Mouse (Mus musculus) hindbrain, embryonic 16.5 days (tissue): ENCODE measurements around the gene Chmp4b. TPM values are rescaled to one million over a fixed set of nuclear protein-coding genes. Genes with fewer than 3 reads are reported as not detected.

Source experiments
- ATAC-seq: fragments of 200-750 bp; cut with Nextera tagmentation; 2 replicates; pipeline ENCODE4 v1.8.0; 2017; ENCODE audit warnings: moderate TSS enrichment, moderate library complexity
- H3K27ac ChIP-seq: fragments of 300-500 bp; sonication (generic); 2 replicates; pipeline ENCODE4 v1.5.1; 2014; ENCODE audit warnings: low read depth, mild to moderate bottlenecking, control low read depth, low read length, moderate library complexity
- H3K27me3 ChIP-seq: fragments of 300-500 bp; sonication (generic); replicated peaks from 2 replicates; pipeline ENCODE4 v1.6.1; 2014; ENCODE audit warnings: low read length; ENCODE audit not compliant: control insufficient read depth, insufficient read depth
- H3K36me3 ChIP-seq: fragments of 300-500 bp; sonication (generic); 2 replicates; pipeline ENCODE4 v1.6.1; 2014; ENCODE audit warnings: mild to moderate bottlenecking, low read length, moderate library complexity, mixed read lengths; ENCODE audit not compliant: control insufficient read depth, insufficient read depth
- H3K4me1 ChIP-seq: fragments of 300-500 bp; sonication (generic); 2 replicates; pipeline ENCODE4 v1.6.1; 2014; ENCODE audit warnings: low read depth, low read length; ENCODE audit not compliant: control insufficient read depth, insufficient read depth
- H3K4me2 ChIP-seq: fragments of 300-500 bp; sonication (generic); 2 replicates; pipeline ENCODE4 v1.6.1; 2014; ENCODE audit warnings: mild to moderate bottlenecking, low read length, control low read depth, moderate library complexity
- H3K4me3 ChIP-seq: fragments of 300-500 bp; sonication (generic); 2 replicates; pipeline ENCODE4 v1.5.1; 2014; ENCODE audit warnings: mild to moderate bottlenecking, low read length, control low read depth, moderate library complexity
- H3K9ac ChIP-seq: fragments of 300-500 bp; sonication (generic); 2 replicates; pipeline ENCODE4 v1.6.1; 2014; ENCODE audit warnings: low read depth, mild to moderate bottlenecking, control low read depth, low read length, moderate library complexity
- H3K9me3 ChIP-seq: fragments of 300-500 bp; sonication (generic); 2 replicates; pipeline ENCODE4 v1.6.1; 2014; ENCODE audit warnings: mild to moderate bottlenecking, low read length, moderate library complexity; ENCODE audit not compliant: control insufficient read depth
- WGBS: fragments of 180-500 bp; shearing (Covaris S2); extraction: QIAGEN DNeasy Blood & Tissue Kit; methylation state at CpG from one replicate; pipeline ENCODE4 v1.1.7; 2014; 5-methylcytosine and 5-hydroxymethylcytosine counted together
- polyA plus RNA-seq: library from polyadenylated mRNA; unstranded; fragments of >200 nt; fragmentation: Nextera tagmentation; extraction: Ambion mirVana; gene quantifications from 2 replicates; pipeline ENCODE4 v1.2.1, GENCODE M21; 2015

The Chmp4b gene
- polyA plus RNA-seq, 1 experiment from 2014 or later: 32.2 TPM

GRCm38 (mm10) chr2:154686819-154687218 is 35.3 kb downstream of the Chmp4b start:
- Histone ChIP-seq H3K4me1 (peaks cover 20% of the 10 kb centered on the region), H3K4me2 (no peak overlapping the region), H3K27me3 (no peaks in the 10 kb centered on the region), H3K36me3 (peaks cover 13% of the 10 kb centered on the region), H3K9ac (no peak overlapping the region), H3K4me3 (no peak overlapping the region), H3K9me3 (no peaks in the 10 kb centered on the region), H3K27ac (no peak overlapping the region)
- ATAC-seq: no peak
- WGBS: 94% methylated on average over 3 of the region's 3 CpGs

DNA sequence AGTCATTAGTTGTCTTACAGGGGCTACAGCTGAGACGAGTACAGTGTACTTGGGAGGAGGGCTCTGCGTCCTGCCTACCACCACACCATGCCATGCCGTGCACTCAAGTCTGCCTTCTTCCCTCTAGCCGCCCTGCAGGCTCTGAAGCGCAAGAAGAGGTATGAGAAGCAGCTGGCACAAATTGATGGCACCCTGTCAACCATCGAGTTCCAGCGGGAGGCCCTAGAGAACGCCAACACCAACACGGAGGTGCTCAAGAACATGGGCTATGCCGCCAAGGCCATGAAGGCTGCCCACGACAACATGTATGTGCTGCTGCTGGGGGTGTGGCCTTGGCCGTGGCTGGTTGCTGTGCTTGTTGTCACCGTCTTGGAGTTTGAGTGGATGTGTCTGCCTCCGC is 37.9 kb downstream of the Chmp4b start:
- 0 out of 2 replicates have a peak, but pooled peaks cover 3% of the 10 kb centered on the region for H3K4me1 ChIP-seq
- peaks cover 19% of the 10 kb centered on the region for H3K36me3 ChIP-seq
- H3K27ac ChIP-seq: no peak overlapping the region
- H3K27me3 ChIP-seq: no peaks in the 10 kb centered on the region
- H3K9ac ChIP-seq: no peak overlapping the region
- no peak overlapping the region for H3K4me3 ChIP-seq
- 84% methylated on average over 14 of the region's 14 CpGs for WGBS
- H3K4me2 ChIP-seq: no peak overlapping the region
- no peaks in the 10 kb centered on the region for H3K9me3 ChIP-seq
- no peak for ATAC-seq

DNA sequence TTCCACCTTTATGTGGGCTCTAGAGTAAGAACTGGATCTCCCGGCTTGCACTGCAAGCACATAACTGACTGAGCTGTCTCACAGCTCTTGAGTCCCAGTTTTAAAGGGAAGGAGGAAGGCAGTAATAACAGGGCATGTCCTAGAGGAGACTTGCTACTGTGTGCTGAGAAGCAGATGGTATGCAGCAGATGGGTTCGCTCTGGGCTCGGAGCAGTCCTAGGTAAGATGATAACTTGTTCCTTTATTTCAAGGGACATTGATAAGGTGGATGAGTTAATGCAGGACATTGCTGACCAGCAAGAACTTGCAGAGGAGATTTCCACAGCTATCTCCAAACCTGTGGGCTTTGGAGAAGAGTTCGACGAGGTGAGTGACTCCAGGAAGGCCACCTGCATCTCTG is 39.5 kb downstream of the Chmp4b start:
- no peak for ATAC-seq
- H3K27me3 ChIP-seq: no peaks in the 10 kb centered on the region

GRCm38 (mm10) chr2:154693186-154693940 is 41.9 kb downstream of the Chmp4b start:
- no peak overlapping the region for H3K4me3 ChIP-seq
- no peak for ATAC-seq
- peaks cover 26% of the 10 kb centered on the region for H3K36me3 ChIP-seq
- H3K4me1 ChIP-seq: no peaks in the 10 kb centered on the region
- H3K4me2 ChIP-seq: no peak overlapping the region
- no peak overlapping the region for H3K27ac ChIP-seq
- WGBS: 75% methylated on average over 11 of the region's 11 CpGs
- H3K9ac ChIP-seq: no peak overlapping the region
- H3K27me3 ChIP-seq: no peaks in the 10 kb centered on the region
- H3K9me3 ChIP-seq: no peaks in the 10 kb centered on the region

More for the DNA sequence above, 39.5 kb downstream of the Chmp4b start:
- WGBS: 92% methylated on average over 5 of the region's 5 CpGs
- H3K9me3 ChIP-seq: no peaks in the 10 kb centered on the region
- no peak overlapping the region for H3K4me3 ChIP-seq
- no peak overlapping the region for H3K9ac ChIP-seq
- peaks cover 26% of the 10 kb centered on the region for H3K36me3 ChIP-seq
- H3K4me1 ChIP-seq: 0 out of 2 replicates have a peak, but pooled peaks cover 3% of the 10 kb centered on the region
- no peak overlapping the region for H3K4me2 ChIP-seq
- H3K27ac ChIP-seq: no peak overlapping the region

GRCm38 (mm10) chr2:154693941-154694256 is 42.4 kb downstream of the Chmp4b start:
- Histone ChIP-seq H3K4me3 (no peak overlapping the region), H3K27me3 (no peaks in the 10 kb centered on the region), H3K27ac (no peak overlapping the region), H3K4me2 (no peak overlapping the region), H3K36me3 (peaks cover 26% of the 10 kb centered on the region), H3K9me3 (no peaks in the 10 kb centered on the region), H3K9ac (no peak overlapping the region), H3K4me1 (no peaks in the 10 kb centered on the region)
- 92% methylated on average over 12 of the region's 12 CpGs for WGBS
- no peak for ATAC-seq

DNA sequence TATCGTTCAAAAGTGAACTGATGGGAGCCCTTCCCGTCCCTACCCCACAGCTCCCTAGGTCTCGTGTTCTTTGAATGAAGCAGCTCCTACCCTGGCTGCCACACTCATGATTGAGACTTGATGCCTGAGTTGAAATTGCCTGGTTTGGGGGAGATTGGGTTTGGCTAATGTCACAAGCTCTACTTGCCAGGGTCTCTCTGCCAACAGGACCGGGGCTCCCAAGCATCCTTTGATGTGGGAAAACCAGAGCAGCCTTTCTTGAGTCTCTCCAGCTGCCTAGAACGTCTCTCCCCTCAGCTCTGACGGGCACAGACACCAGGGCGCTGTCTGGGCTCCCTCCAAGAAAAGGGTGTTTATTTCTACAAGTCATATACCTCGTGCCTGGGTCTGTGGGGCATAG is 44.2 kb downstream of the Chmp4b start:
- ATAC-seq: no peak

DNA sequence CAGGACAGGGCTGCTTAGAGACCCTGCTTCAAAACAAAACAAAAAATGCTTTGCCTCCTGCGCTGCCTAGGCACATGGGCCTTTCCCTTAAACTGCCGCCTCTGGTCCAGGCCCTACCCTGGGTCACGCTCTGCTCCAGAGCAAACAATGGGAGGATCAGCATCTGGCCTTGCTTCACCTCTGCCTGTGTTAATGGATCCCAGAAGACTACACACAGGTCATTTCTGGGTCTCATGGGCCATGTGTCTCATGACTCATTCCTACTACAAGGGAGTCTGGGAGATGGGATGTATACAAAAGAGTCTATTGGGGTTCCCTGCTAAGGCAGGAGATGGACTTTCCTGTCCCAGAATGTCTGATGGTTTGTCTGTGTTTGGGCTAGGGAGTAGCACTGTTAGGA is 45.2 kb downstream of the Chmp4b start:
- Histone ChIP-seq H3K36me3 (peaks cover 14% of the 10 kb centered on the region), H3K4me1 (no peaks in the 10 kb centered on the region), H3K4me3 (no peak overlapping the region), H3K27me3 (no peaks in the 10 kb centered on the region), H3K9me3 (no peaks in the 10 kb centered on the region), H3K4me2 (no peak overlapping the region), H3K9ac (no peak overlapping the region), H3K27ac (no peak overlapping the region)
- no peak for ATAC-seq
- WGBS: 84% methylated on average over 3 of the region's 3 CpGs

More for the DNA sequence above, 44.2 kb downstream of the Chmp4b start:
- peaks cover 16% of the 10 kb centered on the region for H3K36me3 ChIP-seq
- no peak overlapping the region for H3K9ac ChIP-seq
- 78% methylated on average over 8 of the region's 8 CpGs for WGBS
- H3K4me1 ChIP-seq: no peaks in the 10 kb centered on the region
- no peaks in the 10 kb centered on the region for H3K9me3 ChIP-seq
- no peaks in the 10 kb centered on the region for H3K27me3 ChIP-seq
- H3K4me2 ChIP-seq: no peak overlapping the region
- H3K27ac ChIP-seq: no peak overlapping the region
- no peak overlapping the region for H3K4me3 ChIP-seq

DNA sequence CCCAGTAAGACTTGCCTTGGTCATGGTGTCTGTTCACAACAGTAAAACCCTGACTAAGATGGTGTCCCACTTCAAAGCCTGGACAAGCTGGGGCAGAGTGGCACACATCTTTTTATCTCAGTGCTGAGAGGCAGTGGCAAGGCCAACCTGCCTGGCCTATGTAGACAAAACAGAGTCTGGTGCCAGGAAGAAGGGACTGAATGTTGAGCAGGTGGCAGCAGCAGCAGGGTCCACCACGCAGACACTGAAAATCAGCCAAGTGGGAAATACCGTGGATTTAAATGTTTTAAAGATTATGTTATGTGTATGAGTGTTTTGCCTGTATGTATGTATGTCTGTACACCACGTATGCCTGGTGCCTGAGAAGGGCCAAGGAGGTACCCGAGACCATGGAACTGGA is 47.9 kb downstream of the Chmp4b start:
- no peak overlapping the region for H3K4me3 ChIP-seq
- no peaks in the 10 kb centered on the region for H3K9me3 ChIP-seq
- H3K9ac ChIP-seq: no peak overlapping the region
- whole genome bisulfite sequencing: 89% methylated on average over 4 of the region's 4 CpGs
- no peak overlapping the region for H3K4me2 ChIP-seq
- H3K4me1 ChIP-seq: peaks cover 2% of the 10 kb centered on the region; the same call in 1 of the 2 replicates
- H3K27ac ChIP-seq: no peak overlapping the region
- H3K27me3 ChIP-seq: no peaks in the 10 kb centered on the region
- no peak for ATAC-seq
- peaks cover 7% of the 10 kb centered on the region for H3K36me3 ChIP-seq

GRCm38 (mm10) chr2:154700177-154700576 is 48.7 kb downstream of the Chmp4b start:
- Histone ChIP-seq H3K9me3 (no peaks in the 10 kb centered on the region), H3K4me1 (peaks cover 2% of the 10 kb centered on the region; the same call in 1 of the 2 replicates), H3K4me2 (no peak overlapping the region), H3K36me3 (peaks cover 3% of the 10 kb centered on the region; the same call in 1 of the 2 replicates), H3K9ac (no peak overlapping the region), H3K4me3 (no peak overlapping the region), H3K27me3 (no peaks in the 10 kb centered on the region), H3K27ac (no peak overlapping the region)
- 92% methylated on average over 2 of the region's 2 CpGs for WGBS
- ATAC-seq: no peak
